Mouse (Mus musculus) forebrain, embryonic 13.5 days (tissue): ENCODE measurements around the gene Atp2b2. TPM values are rescaled to one million over a fixed set of nuclear protein-coding genes. Genes with fewer than 3 reads are reported as not detected.

Source experiments
- ATAC-seq: fragments of 200-750 bp; cut with Nextera tagmentation; 2 replicates; pipeline ENCODE4 v1.8.0; 2017
- H3K27ac ChIP-seq: fragments of 300-500 bp; sonication (generic); 2 replicates; pipeline ENCODE4 v1.5.1; 2015; ENCODE audit warnings: inconsistent platforms, mild to moderate bottlenecking, moderate library complexity
- H3K27me3 ChIP-seq: fragments of 300-500 bp; sonication (generic); 2 replicates; pipeline ENCODE4 v1.6.1; 2015; ENCODE audit warnings: mild to moderate bottlenecking, inconsistent platforms
- H3K36me3 ChIP-seq: fragments of 300-500 bp; sonication (generic); 2 replicates; pipeline ENCODE4 v1.6.1; 2015; ENCODE audit warnings: mild to moderate bottlenecking, inconsistent platforms; ENCODE audit not compliant: poor library complexity, severe bottlenecking
- H3K4me1 ChIP-seq: fragments of 300-500 bp; sonication (generic); 2 replicates; pipeline ENCODE4 v1.6.1; 2015; ENCODE audit warnings: inconsistent platforms
- H3K4me2 ChIP-seq: fragments of 300-500 bp; sonication (generic); 2 replicates; pipeline ENCODE4 v1.6.1; 2015; ENCODE audit warnings: inconsistent platforms, mild to moderate bottlenecking, moderate library complexity
- H3K4me3 ChIP-seq: fragments of 300-500 bp; sonication (generic); 2 replicates; pipeline ENCODE4 v1.5.1; 2015; ENCODE audit warnings: mild to moderate bottlenecking, inconsistent platforms
- H3K9ac ChIP-seq: fragments of 300-500 bp; sonication (generic); 2 replicates; pipeline ENCODE4 v1.6.1; 2015; ENCODE audit warnings: mild to moderate bottlenecking, inconsistent platforms
- H3K9me3 ChIP-seq: fragments of 300-500 bp; sonication (generic); replicated peaks from 2 replicates; pipeline ENCODE4 v1.6.1; 2016; ENCODE audit warnings: inconsistent platforms
- WGBS: fragments of 180-500 bp; shearing (Covaris S2); methylation state at CpG from one replicate; pipeline ENCODE4 v1.1.7; 2015; 5-methylcytosine and 5-hydroxymethylcytosine counted together
- polyA plus RNA-seq: library from polyadenylated mRNA; unstranded; fragments of >200 nt; fragmentation: Nextera tagmentation; extraction: Ambion mirVana; gene quantifications from 2 replicates; pipeline ENCODE4 v1.2.1, GENCODE M21; 2015

The Atp2b2 gene
- 15.1 and 15.5 TPM in 2 replicates for polyA plus RNA-seq

DNA sequence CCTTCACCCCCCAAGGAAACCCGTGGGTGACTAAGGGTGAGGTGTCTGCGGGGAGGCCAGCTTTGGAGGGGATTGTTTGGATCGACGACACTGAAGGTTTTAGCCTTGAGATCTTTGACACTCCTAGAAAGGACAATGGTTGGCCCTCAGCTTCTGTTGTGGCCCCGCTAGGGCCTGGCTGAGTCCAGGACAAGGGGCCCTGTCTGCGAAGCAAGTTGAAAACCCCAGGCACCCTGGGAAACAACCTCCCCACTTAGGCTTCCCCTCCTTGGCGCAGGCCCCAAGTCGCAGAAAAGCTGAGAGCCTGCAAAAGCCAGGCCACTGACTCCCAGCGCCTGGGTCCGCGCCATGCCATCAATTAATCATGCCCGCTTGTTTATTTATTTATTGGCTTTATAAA lies at the start of gene Atp2b2:
Gene Atp2b2 (minus strand): TSS at position 282 of the 400 bp plus-strand sequence.
- 28% methylated on average over 12 of the region's 12 CpGs for WGBS
- Histone ChIP-seq H3K27ac (no peak within 1 kb of the TSS), H3K27me3 (peaks cover 49% of the 10 kb centered on the region), H3K4me1 (peaks cover 6% of the 10 kb centered on the region), H3K4me2 (peak within 1 kb of the TSS; percentile 100), H3K9me3 (no peaks in the 10 kb centered on the region), H3K9ac (peak within 1 kb of the TSS; percentile 73), H3K4me3 (peak within 1 kb of the TSS; percentile 64), H3K36me3 (no peaks in the 10 kb centered on the region)
- no peak; the same call in 1 of the 2 replicates for ATAC-seq

DNA sequence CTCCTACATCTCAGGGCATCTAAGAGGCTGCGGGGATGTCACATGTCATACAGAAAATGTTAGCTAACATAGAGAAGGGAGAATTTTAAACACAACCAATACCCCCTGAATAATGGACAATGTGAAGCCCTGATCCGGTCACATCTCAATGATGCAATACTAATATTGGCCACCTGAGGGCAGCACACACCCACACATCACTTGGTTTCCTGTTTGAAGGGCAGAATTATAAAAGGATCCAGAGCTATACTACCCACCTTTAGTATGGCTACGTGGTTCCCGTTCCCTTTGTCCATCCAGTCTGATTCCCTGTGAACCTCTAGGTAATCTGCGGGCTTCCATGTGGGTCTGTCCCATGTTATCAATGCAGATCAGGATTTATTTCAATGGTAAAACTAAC lies 47.2 kb upstream of the Atp2b2 start:
- WGBS, result 16% methylated on average over 5 of the region's 5 CpGs

DNA sequence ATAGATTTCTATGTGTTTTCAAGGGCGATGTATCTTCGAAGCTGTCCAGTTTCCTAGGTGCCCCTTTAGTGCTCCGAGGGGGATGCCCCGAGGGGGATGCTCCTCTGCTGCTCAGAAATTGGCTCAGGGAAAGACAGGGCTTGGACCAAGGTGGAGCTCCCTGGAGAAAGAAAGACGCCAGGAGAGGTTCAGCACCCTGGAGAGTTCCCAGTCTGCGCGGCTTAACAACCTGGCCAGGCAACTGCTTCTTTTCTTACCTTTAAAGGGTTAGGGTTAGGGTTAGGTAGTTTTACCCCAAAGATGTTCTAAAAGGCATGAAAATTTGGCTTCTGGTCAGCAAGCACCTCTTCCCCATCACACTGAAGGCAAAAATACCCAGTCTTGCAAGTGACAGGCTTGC lies 44.7 kb upstream of the Atp2b2 start:
- no peak overlapping the region for H3K4me2 ChIP-seq
- H3K27ac ChIP-seq, result no peak overlapping the region
- no peaks in the 10 kb centered on the region for H3K36me3 ChIP-seq
- 27% methylated on average over 7 of the region's 7 CpGs for WGBS
- no peak for ATAC-seq
- no peak overlapping the region for H3K4me3 ChIP-seq
- H3K9me3 ChIP-seq, result no peaks in the 10 kb centered on the region
- peaks cover 19% of the 10 kb centered on the region; the same call in 1 of the 2 replicates for H3K27me3 ChIP-seq
- H3K4me1 ChIP-seq, result 0 out of 2 replicates have a peak, but pooled peaks cover under 1% of the 10 kb centered on the region
- no peak overlapping the region for H3K9ac ChIP-seq

More for the DNA sequence above, 47.2 kb upstream of the Atp2b2 start:
- Histone ChIP-seq H3K4me2 (no peak overlapping the region), H3K4me1 (peaks cover 16% of the 10 kb centered on the region), H3K4me3 (no peak overlapping the region), H3K27me3 (peaks cover 19% of the 10 kb centered on the region; the same call in 1 of the 2 replicates), H3K27ac (no peak overlapping the region), H3K9ac (no peak overlapping the region), H3K9me3 (no peaks in the 10 kb centered on the region), H3K36me3 (no peaks in the 10 kb centered on the region)
- peak; percentile 44 for ATAC-seq

DNA sequence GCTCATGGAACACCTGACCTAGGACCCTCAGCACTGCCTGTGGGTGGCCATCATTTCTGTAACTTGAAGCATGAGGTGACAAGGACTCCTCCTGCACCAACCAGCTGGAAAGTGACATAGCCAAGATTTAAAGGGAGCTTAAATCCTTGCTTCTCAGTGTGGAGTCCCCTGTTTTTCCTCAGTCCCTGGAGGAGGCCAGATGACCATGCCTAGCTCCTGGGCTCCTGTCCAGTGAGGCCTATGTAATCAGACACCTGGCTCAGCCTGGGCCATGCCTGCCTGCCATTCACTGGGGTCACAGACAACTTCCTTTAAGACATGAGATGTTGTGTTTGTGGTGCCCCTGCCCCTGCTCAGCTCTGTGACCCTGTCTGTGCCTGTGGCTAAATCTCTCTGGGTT lies 36.1 kb upstream of the Atp2b2 start:
- Histone ChIP-seq H3K27ac (no peak overlapping the region), H3K4me2 (no peak overlapping the region), H3K4me1 (no peaks in the 10 kb centered on the region), H3K9me3 (no peaks in the 10 kb centered on the region), H3K9ac (no peak overlapping the region), H3K27me3 (peaks cover 1% of the 10 kb centered on the region; the same call in 1 of the 2 replicates), H3K4me3 (no peak overlapping the region), H3K36me3 (no peaks in the 10 kb centered on the region)
- no peak for ATAC-seq

DNA sequence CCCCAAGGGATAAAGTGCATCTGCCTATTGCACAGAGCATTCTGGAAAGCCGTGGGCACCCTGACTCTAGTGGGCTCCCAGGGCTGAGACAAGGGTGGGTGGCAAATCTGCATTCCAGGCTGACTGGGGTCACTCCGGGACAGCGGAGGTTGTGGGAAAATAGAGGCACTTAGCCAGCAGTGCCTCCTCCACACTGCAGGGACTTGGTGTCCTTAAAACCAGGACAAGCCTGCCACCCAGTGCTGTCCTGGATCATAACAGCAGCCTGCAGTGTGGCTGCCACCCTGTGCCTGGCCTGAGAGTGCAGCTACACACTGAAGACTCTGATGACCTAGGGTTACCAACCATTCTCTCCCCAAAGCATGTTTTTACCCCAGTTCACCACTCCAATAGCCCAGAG lies 34.1 kb upstream of the Atp2b2 start:
- Histone ChIP-seq H3K27ac (no peak overlapping the region), H3K27me3 (peaks cover 8% of the 10 kb centered on the region; the same call in 1 of the 2 replicates), H3K36me3 (no peaks in the 10 kb centered on the region), H3K4me2 (no peak overlapping the region), H3K4me1 (no peaks in the 10 kb centered on the region), H3K4me3 (no peak overlapping the region), H3K9me3 (no peaks in the 10 kb centered on the region), H3K9ac (no peak overlapping the region)
- peak; percentile 74 for ATAC-seq
- 67% methylated on average over 3 of the region's 3 CpGs for WGBS

DNA sequence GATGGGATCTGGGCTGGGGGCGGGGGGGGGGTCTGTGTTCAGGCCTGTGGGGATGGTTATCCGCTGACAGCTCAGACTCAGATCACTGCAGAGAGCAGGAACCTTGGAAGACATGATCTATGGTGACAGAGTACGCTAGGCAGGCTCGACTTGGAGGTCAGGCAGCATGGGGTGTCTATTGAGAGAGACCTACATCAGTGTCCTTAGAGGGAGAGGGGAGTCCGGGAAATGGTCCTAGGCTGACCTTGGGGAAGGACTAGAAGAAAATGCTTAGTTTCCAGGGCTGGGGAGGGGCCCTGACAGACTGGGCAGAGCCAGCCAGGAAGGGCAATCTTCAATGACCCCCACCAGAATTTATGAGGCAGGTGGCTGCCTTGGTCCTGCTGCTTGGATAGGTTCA lies 33.6 kb upstream of the Atp2b2 start:
- 68% methylated on average over 5 of the region's 5 CpGs for WGBS
- Histone ChIP-seq H3K27me3 (peaks cover 8% of the 10 kb centered on the region; the same call in 1 of the 2 replicates), H3K4me3 (no peak overlapping the region), H3K9me3 (no peaks in the 10 kb centered on the region), H3K27ac (no peak overlapping the region), H3K36me3 (no peaks in the 10 kb centered on the region), H3K9ac (no peak overlapping the region), H3K4me2 (no peak overlapping the region), H3K4me1 (no peaks in the 10 kb centered on the region)
- no peak for ATAC-seq

DNA sequence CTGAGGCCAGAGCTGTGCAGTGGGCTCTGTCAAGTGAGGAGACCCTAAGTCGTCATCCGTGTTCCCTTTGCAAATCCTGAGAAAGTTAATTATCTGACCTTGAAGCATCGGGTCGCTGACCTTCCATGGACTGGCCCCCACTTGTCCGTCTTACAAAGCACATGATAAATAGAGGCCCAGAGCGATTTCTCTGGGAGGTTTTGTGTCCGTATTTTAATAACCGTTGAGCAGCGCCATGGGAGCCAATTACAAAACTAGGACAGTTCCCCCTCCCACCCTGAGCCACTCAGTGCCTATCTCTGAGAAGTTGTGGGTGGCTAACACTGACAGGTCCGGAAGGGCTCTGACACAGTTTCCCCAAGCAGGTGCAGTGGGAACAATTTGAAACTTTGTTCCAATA lies 32.5 kb upstream of the Atp2b2 start:
- Histone ChIP-seq H3K9ac (no peak overlapping the region), H3K4me1 (no peaks in the 10 kb centered on the region), H3K4me2 (no peak overlapping the region), H3K4me3 (no peak overlapping the region), H3K27ac (no peak overlapping the region), H3K27me3 (peaks cover 8% of the 10 kb centered on the region; the same call in 1 of the 2 replicates), H3K36me3 (no peaks in the 10 kb centered on the region), H3K9me3 (no peaks in the 10 kb centered on the region)
- WGBS, result 63% methylated on average over 10 of the region's 10 CpGs
- ATAC-seq, result no peak

DNA sequence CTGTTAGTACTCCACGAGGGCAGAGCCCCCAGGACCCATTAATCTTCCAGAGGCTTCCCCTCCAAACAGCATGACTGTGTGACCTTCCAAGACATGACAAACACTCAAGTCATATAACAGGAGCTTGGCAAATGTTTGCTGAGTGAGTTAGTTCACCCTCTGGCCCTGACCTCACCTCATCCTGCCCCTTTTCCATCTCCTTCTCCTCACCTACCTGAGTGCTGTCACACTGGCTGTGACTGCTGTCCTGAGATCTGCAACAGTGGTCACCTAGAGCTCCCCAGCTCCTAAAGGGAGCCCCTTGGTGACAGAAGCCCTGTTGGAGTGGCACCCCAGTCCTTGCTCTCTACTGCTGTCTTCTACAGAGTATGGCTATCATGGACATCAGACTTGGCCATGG lies 31.8 kb upstream of the Atp2b2 start:
- H3K36me3 ChIP-seq, result no peaks in the 10 kb centered on the region
- no peak overlapping the region for H3K4me3 ChIP-seq
- H3K9me3 ChIP-seq, result no peaks in the 10 kb centered on the region
- H3K9ac ChIP-seq, result no peak overlapping the region
- no peak overlapping the region for H3K4me2 ChIP-seq
- H3K27me3 ChIP-seq, result peaks cover 8% of the 10 kb centered on the region; the same call in 1 of the 2 replicates
- no peak for ATAC-seq
- H3K27ac ChIP-seq, result no peak overlapping the region
- WGBS, result 36% methylated on average over 1 of the region's 1 CpGs
- no peaks in the 10 kb centered on the region for H3K4me1 ChIP-seq

DNA sequence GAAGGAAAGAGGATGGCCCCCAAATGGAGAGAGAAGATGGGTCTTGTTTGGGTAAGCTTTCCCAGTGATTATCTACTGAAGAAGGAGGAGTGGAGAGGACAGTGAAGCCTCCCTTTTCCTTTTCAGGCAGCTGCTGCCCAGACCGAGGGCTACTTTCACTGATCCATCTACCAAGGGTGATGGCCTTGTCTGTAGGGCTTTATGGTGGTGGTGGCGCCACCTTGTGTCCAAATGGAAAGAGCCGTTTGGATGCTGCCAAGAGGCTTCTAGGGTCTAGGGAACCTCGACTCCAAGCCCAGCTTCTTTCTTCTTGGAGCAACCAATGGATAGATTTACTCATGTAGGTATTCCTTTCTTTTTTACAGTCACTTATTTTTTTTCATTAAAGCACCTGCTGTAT lies 29.2 kb upstream of the Atp2b2 start:
- Histone ChIP-seq H3K9me3 (no peaks in the 10 kb centered on the region), H3K36me3 (no peaks in the 10 kb centered on the region), H3K27me3 (peaks cover 8% of the 10 kb centered on the region; the same call in 1 of the 2 replicates), H3K9ac (no peak overlapping the region), H3K27ac (no peak overlapping the region), H3K4me2 (no peak overlapping the region), H3K4me1 (no peaks in the 10 kb centered on the region), H3K4me3 (no peak overlapping the region)
- 4% methylated on average over 4 of the region's 4 CpGs for WGBS
- 0 out of 2 replicates have a peak, but pooled peaks have one; percentile 33 for ATAC-seq

DNA sequence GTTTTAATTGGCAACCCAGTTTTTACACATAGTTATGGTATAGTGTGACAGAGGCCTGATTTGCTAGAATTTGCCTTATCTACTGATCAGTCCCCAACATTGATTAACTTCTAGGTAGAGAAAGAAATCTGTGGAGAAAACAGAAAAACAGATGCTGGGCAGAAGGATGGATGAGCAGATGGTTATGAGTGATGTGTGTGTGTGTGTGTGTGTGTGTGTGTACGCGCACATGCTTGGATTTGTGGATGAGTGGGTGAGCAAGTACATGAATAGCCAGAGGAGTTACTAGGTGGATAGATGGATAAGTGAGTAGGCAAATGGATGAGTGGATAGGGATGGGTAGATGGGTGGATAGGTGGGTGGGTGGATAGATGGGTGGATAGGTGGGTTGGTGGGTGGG lies 20.7 kb upstream of the Atp2b2 start:
- WGBS, result 75% methylated on average over 2 of the region's 2 CpGs
- H3K36me3 ChIP-seq, result no peaks in the 10 kb centered on the region
- no peaks in the 10 kb centered on the region for H3K27me3 ChIP-seq
- no peak overlapping the region for H3K4me3 ChIP-seq
- no peaks in the 10 kb centered on the region for H3K4me1 ChIP-seq
- no peaks in the 10 kb centered on the region for H3K9me3 ChIP-seq
- no peak overlapping the region for H3K9ac ChIP-seq
- H3K4me2 ChIP-seq, result no peak overlapping the region
- ATAC-seq, result no peak
- no peak overlapping the region for H3K27ac ChIP-seq

DNA sequence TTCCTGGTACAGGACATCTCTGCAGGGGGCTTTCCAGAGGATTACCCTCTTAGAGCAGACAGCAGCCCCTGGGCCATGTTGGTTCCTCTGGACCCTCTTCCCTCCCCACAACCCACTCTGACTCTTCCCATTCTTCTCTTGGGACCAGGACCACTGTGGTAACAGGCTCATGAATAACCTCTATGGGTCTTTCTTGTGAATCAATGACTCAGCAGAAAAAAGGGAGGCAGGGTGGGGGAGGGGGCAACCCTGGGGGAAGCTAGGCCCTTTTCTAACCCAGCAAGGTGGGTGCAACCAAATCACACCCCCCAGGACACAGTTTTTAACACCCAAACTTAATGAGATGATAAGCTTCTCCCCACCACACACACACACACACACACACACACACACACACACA lies 20.3 kb upstream of the Atp2b2 start:
- Histone ChIP-seq H3K4me1 (no peaks in the 10 kb centered on the region), H3K27me3 (no peaks in the 10 kb centered on the region), H3K4me2 (no peak overlapping the region), H3K9ac (no peak overlapping the region), H3K27ac (no peak overlapping the region), H3K4me3 (no peak overlapping the region), H3K9me3 (no peaks in the 10 kb centered on the region), H3K36me3 (no peaks in the 10 kb centered on the region)
- no peak for ATAC-seq

DNA sequence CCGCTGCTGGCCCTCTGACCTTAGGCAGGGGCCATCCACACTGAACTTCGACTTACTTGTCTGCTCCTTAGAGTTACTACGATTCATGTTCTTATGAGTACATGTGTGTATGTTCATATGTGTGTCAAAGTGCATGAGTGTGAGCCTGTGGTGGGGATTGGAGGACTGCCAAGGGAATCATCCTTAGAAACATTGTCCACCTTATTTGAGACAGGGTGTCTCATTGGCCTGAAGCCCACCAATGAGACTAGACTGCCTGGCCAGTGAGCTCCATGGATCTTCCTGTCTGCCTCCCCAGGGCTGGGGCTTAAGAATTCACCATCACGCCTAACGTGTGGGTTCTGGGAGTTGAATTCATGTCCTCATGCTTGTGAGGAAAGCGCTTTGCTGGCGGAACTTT lies 16.8 kb upstream of the Atp2b2 start:
- no peak for ATAC-seq
- Histone ChIP-seq H3K4me2 (no peak overlapping the region), H3K4me1 (no peaks in the 10 kb centered on the region), H3K9ac (no peak overlapping the region), H3K4me3 (no peak overlapping the region), H3K9me3 (no peaks in the 10 kb centered on the region), H3K27me3 (no peaks in the 10 kb centered on the region), H3K36me3 (no peaks in the 10 kb centered on the region), H3K27ac (no peak overlapping the region)
- 87% methylated on average over 7 of the region's 7 CpGs for WGBS

DNA sequence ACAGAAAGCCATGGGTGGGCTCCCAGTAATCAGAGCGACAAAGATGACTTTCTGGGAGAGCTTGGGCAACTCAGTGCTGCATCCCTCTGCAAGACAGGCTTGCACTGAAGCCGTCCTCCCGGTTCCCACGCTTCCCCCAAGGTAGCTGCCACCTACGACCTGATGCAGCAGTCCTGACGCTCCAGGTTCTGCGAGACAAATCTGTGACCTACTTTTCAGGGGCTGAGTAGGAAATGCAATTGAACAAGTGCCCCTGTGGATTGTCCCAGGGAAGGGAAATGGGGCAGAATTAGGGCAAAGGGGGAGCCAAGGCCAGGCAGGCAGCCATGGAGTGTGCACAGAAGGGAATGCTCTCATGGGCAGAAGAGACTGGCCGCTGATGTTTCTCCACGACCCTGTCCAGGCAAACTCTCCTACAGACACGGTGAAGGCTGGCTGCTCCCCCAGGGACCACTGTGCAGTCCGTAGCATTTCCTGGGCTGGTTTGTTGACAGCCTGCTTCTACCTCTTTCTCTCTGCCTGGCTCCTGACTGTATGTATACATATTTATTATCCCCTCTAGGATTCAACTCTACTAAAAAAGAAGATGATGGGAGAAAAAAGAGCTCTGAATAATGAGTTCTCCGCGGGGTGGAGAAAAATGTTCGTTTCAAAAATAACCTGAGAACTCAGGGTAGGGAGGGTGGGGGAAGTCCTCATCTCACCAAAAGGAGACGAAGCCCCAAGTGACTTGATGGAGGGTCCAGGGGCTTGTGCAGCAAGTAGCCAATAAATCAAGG lies 15.8 kb upstream of the Atp2b2 start:
- no peak overlapping the region for H3K27ac ChIP-seq
- no peaks in the 10 kb centered on the region for H3K27me3 ChIP-seq
- H3K4me3 ChIP-seq, result no peak overlapping the region
- H3K4me1 ChIP-seq, result no peaks in the 10 kb centered on the region
- no peak overlapping the region for H3K9ac ChIP-seq
- H3K9me3 ChIP-seq, result no peaks in the 10 kb centered on the region
- no peak for ATAC-seq
- no peaks in the 10 kb centered on the region for H3K36me3 ChIP-seq
- H3K4me2 ChIP-seq, result no peak overlapping the region
- 75% methylated on average over 15 of the region's 15 CpGs for WGBS
